Mouse (Mus musculus): ENCODE measurements at regions not wholly inside any gene's neighbourhood (a gene's known extent, or its start where the extent isn't known, plus 50 kb on each side); places are given as distances from the start of the nearest gene placed in this dataset.

DNA sequence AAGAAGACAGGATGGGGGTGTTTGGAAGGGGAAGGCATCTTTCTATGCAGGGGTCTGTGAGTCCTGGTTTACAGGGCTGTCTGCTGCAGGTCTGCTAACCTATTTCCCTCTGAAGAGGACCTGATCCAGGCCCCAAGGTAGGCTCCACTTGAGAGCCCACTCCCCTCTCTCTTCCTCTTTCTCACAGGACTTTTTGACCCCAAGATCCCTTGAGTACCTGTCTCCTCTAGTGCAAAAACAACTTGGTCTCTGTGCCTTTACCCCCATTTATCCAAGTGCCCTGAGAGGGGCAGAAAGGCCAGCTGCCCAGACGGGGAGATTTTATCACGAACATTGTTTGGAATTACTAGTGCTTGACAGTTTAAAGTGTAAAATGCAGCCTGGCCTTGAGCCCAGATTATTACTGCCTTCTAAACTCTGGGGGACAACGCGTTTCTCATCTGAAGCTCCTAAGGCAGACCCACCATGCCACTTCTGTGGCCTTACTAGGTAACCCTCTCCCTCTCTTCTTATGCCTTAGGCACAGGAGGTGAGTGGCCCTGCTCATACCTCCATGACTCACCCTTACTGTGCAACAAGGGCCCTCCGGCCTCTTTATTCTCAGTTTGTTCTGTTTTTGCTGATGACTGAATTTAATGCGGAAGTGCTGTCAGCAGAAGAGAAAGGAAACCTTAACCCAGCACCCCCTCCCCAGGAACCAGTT is 117.8 kb downstream of the Tomm20 start:
- TF ChIP-seq CTCF (IDR thresholded peaks at IDR 0.05) (no peak), EP300 (IDR thresholded peaks at IDR 0.05) (peak; percentile 81)
